Mouse (Mus musculus) cortical plate, adult 2 months (tissue): Measurements from ENCODE around the gene Tns1.

Experiments used
- CTCF ChIP-seq: fragments of 200-500 bp; IDR thresholded peaks from 2 replicates; pipeline ENCODE4 v1.5.1; 2011; ENCODE audit warnings: mild to moderate bottlenecking, control low read depth, low read length; ENCODE audit not compliant: insufficient read depth; ENCODE audit errors: extremely low read depth
- POLR2A ChIP-seq: fragments of 200-500 bp; IDR thresholded peaks from 2 replicates; pipeline ENCODE4 v1.6.1; 2011; ENCODE audit warnings: mild to moderate bottlenecking, low read length, control low read depth; ENCODE audit not compliant: insufficient read depth; ENCODE audit errors: extremely low read depth

GRCm38 (mm10) chr1:73954015-73954408 is 170.2 kb downstream of the Tns1 start:
- TF ChIP-seq POLR2A (no peak), CTCF (no peak)
